Mouse (Mus musculus): ENCODE measurements around the gene Ndfip2. TPM values are rescaled to one million over a fixed set of nuclear protein-coding genes. Genes with fewer than 3 reads are reported as not detected.

Gene Ndfip2
- polyA plus RNA-seq, 1 experiment from 2014 or later, result 53.7 TPM

DNA sequence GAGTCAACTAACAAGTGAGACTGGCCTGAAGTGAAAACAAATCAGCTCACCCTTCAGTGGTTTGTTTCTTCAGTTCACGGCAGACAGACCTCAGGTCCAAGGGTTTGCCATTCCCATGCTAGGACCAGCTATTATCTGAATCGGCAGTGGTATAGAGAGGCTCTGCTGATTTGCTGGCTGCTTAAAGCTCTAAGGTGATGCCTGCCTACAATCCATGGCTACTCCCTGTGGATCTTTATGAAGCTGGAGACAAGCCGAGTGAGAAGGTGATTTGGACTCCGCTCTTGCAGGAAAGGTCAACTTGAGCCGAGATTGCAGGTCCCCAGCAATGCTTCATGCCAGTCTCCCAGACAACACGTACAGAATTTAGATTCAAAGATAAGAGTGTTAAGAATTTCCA lies 8.7 kb downstream of the Ndfip2 start:
- Histone ChIP-seq H3K36me3 (ENCODE audit: control insufficient read depth, insufficient read depth, low read length) (no peaks in the 10 kb centered on the region), H3K27ac (replicated peaks; ENCODE audit: low read depth, low read length) (no peak overlapping the region), H3K9me3 (ENCODE audit: control insufficient read depth, low read length) (no peaks in the 10 kb centered on the region), H3K9ac (ENCODE audit: low read length) (no peak overlapping the region), H3K4me2 (ENCODE audit: low read depth, severe bottlenecking) (no peak overlapping the region), H3K4me3 (ENCODE audit: low read depth, low read length) (no peak overlapping the region), H3K27me3 (ENCODE audit: control insufficient read depth, insufficient read depth, low read length) (no peaks in the 10 kb centered on the region), H3K4me1 (ENCODE audit: control insufficient read depth, insufficient read depth, low read length) (no peaks in the 10 kb centered on the region)
- WGBS, result 84% methylated on average over 6 of the region's 6 CpGs
- no peak for ATAC-seq (ENCODE audit: insufficient number of reproducible peaks, low FRiP score, low TSS enrichment, low read depth)
- DNase-seq (ENCODE audit: low spot score), result no peak

DNA sequence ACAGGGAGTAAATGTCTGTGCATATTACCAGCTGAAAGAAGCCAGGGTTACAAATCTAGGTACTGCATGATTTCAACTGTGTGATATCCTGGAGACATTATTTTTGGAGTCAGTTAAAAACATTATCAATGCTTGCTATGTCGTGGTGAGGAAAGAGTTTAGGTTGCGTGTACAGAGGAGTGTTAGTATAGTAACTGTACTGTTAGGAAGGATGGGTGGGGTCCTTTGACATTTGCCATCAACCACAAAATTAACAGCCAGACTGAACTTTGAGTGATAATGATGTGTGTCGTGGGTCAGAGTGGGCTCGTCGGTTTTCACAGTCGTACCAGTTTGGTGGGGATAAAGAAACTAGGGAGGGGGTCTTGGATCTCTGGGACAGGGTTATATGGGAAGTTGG lies 13.7 kb downstream of the Ndfip2 start:
- 84% methylated on average over 6 of the region's 6 CpGs for WGBS
- H3K9ac ChIP-seq (ENCODE audit: low read length), result no peak overlapping the region
- H3K4me3 ChIP-seq (ENCODE audit: low read depth, low read length), result no peak overlapping the region
- no peak overlapping the region for H3K4me2 ChIP-seq (ENCODE audit: low read depth, severe bottlenecking)
- no peak for DNase-seq (ENCODE audit: low spot score)
- no peak for ATAC-seq (ENCODE audit: insufficient number of reproducible peaks, low FRiP score, low TSS enrichment, low read depth)
- no peaks in the 10 kb centered on the region for H3K9me3 ChIP-seq (ENCODE audit: control insufficient read depth, low read length)
- H3K4me1 ChIP-seq (ENCODE audit: control insufficient read depth, insufficient read depth, low read length), result no peaks in the 10 kb centered on the region
- no peaks in the 10 kb centered on the region for H3K27me3 ChIP-seq (ENCODE audit: control insufficient read depth, insufficient read depth, low read length)
- H3K36me3 ChIP-seq (ENCODE audit: control insufficient read depth, insufficient read depth, low read length), result no peaks in the 10 kb centered on the region
- no peak overlapping the region for H3K27ac ChIP-seq (replicated peaks; ENCODE audit: low read depth, low read length)

DNA sequence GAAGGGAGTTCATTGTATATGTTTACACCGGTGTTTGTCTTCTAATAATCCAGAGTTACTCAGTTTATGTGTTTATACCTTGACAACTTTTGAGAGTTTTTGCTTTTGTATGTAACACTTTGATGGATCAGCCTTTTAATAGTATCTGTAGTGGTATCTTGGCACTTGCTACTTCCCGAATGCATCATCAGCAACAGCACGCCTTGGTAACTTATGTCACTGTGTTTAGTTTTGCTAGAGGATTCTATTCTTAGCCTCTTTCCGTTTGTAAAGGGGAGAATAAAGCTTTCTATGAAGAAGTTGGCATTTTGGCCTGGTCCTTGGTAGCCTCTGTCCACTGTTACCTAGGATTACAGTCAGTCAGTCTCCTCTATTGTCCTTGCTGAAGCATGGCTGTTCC lies 14.2 kb downstream of the Ndfip2 start:
- Histone ChIP-seq H3K36me3 (ENCODE audit: control insufficient read depth, insufficient read depth, low read length) (no peaks in the 10 kb centered on the region), H3K4me1 (ENCODE audit: control insufficient read depth, insufficient read depth, low read length) (no peaks in the 10 kb centered on the region), H3K27me3 (ENCODE audit: control insufficient read depth, insufficient read depth, low read length) (no peaks in the 10 kb centered on the region), H3K9me3 (ENCODE audit: control insufficient read depth, low read length) (no peaks in the 10 kb centered on the region), H3K4me3 (ENCODE audit: low read depth, low read length) (no peak overlapping the region), H3K27ac (replicated peaks; ENCODE audit: low read depth, low read length) (no peak overlapping the region), H3K4me2 (ENCODE audit: low read depth, severe bottlenecking) (no peak overlapping the region), H3K9ac (ENCODE audit: low read length) (no peak overlapping the region)
- ATAC-seq (ENCODE audit: insufficient number of reproducible peaks, low FRiP score, low TSS enrichment, low read depth) (no peak), DNase-seq (ENCODE audit: low spot score) (no peak)
- WGBS, result 91% methylated on average over 4 of the region's 4 CpGs

DNA sequence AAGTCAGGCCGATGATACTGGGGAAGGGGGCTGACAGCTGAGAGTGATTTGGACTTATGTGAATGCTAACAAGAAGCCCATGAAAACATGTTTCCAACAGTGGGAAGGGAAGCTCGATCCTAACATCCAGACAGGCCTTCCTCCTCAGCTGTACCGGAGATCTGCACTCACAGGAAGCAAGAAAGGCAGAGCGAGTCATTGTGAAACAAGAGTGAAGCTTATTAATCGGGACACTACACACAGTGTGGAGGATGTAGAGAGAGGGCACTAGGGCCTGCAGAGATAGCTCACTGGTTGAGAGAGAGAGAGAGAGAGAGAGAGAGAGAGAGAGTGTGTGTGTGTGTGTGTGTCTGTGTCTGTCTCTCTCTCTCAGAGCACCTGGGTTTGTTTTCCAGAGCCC lies 16.8 kb downstream of the Ndfip2 start:
- Histone ChIP-seq H3K9ac (ENCODE audit: low read length) (no peak overlapping the region), H3K27ac (replicated peaks; ENCODE audit: low read depth, low read length) (no peak overlapping the region), H3K4me1 (ENCODE audit: control insufficient read depth, insufficient read depth, low read length) (no peaks in the 10 kb centered on the region), H3K36me3 (ENCODE audit: control insufficient read depth, insufficient read depth, low read length) (no peaks in the 10 kb centered on the region), H3K9me3 (ENCODE audit: control insufficient read depth, low read length) (no peaks in the 10 kb centered on the region), H3K27me3 (ENCODE audit: control insufficient read depth, insufficient read depth, low read length) (no peaks in the 10 kb centered on the region), H3K4me2 (ENCODE audit: low read depth, severe bottlenecking) (no peak overlapping the region), H3K4me3 (ENCODE audit: low read depth, low read length) (no peak overlapping the region)
- 79% methylated on average over 5 of the region's 5 CpGs for WGBS
- DNase-seq (ENCODE audit: low spot score) (no peak), ATAC-seq (ENCODE audit: insufficient number of reproducible peaks, low FRiP score, low TSS enrichment, low read depth) (no peak)

DNA sequence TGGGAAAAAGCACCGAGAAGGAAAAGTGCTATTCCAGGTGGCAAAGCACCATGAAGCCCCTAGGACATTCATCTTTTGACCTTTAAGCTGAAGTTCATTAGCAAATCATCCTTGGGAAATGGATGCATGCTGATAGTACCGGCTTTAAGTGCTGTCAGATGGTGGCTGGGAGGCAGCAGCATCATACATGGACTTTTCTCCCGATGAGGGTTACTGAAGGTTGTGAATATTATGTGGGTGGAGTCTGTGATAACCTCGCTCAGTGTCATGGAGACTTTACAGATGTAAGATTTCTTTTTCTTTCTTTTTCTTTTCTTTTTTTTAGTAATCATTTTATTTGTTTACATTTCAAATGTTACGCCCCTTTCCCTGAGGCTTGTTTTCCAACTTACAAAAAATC lies 18.9 kb downstream of the Ndfip2 start:
- H3K4me2 ChIP-seq (ENCODE audit: low read depth, severe bottlenecking), result no peak overlapping the region
- no peak overlapping the region for H3K27ac ChIP-seq (replicated peaks; ENCODE audit: low read depth, low read length)
- WGBS, result 81% methylated on average over 5 of the region's 5 CpGs
- DNase-seq (ENCODE audit: low spot score) (no peak), ATAC-seq (ENCODE audit: insufficient number of reproducible peaks, low FRiP score, low TSS enrichment, low read depth) (no peak)
- no peaks in the 10 kb centered on the region for H3K4me1 ChIP-seq (ENCODE audit: control insufficient read depth, insufficient read depth, low read length)
- H3K4me3 ChIP-seq (ENCODE audit: low read depth, low read length), result no peak overlapping the region
- H3K9ac ChIP-seq (ENCODE audit: low read length), result no peak overlapping the region
- no peaks in the 10 kb centered on the region for H3K27me3 ChIP-seq (ENCODE audit: control insufficient read depth, insufficient read depth, low read length)
- H3K36me3 ChIP-seq (ENCODE audit: control insufficient read depth, insufficient read depth, low read length), result no peaks in the 10 kb centered on the region
- no peaks in the 10 kb centered on the region for H3K9me3 ChIP-seq (ENCODE audit: control insufficient read depth, low read length)

DNA sequence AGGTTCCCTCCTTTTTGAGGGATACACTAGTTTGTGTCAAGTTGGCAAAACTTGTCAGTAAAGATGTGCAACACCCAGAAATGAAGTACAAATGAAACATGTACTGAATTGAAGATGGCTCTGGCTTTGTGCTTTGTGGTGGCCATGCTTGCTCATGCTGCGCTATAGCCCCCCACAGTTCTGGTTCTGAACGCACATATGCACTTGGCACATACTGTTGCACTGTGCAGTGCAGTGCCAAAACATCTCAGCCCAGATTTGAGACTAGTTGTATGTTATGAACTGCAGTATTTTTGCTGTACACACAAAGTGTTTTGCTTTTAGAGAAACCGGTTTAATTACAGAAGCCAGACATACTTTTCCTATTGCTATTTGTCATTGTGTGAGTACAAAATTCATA lies 25.7 kb downstream of the Ndfip2 start:
- no peak for ATAC-seq (ENCODE audit: insufficient number of reproducible peaks, low FRiP score, low TSS enrichment, low read depth)
- Histone ChIP-seq H3K27ac (replicated peaks; ENCODE audit: low read depth, low read length) (no peak overlapping the region), H3K36me3 (ENCODE audit: control insufficient read depth, insufficient read depth, low read length) (no peaks in the 10 kb centered on the region), H3K27me3 (ENCODE audit: control insufficient read depth, insufficient read depth, low read length) (no peaks in the 10 kb centered on the region), H3K4me1 (ENCODE audit: control insufficient read depth, insufficient read depth, low read length) (no peaks in the 10 kb centered on the region), H3K4me2 (ENCODE audit: low read depth, severe bottlenecking) (no peak overlapping the region), H3K9ac (ENCODE audit: low read length) (no peak overlapping the region), H3K4me3 (ENCODE audit: low read depth, low read length) (no peak overlapping the region), H3K9me3 (ENCODE audit: control insufficient read depth, low read length) (no peaks in the 10 kb centered on the region)
- 95% methylated on average over 3 of the region's 3 CpGs for WGBS
- DNase-seq (ENCODE audit: low spot score), result no peak

DNA sequence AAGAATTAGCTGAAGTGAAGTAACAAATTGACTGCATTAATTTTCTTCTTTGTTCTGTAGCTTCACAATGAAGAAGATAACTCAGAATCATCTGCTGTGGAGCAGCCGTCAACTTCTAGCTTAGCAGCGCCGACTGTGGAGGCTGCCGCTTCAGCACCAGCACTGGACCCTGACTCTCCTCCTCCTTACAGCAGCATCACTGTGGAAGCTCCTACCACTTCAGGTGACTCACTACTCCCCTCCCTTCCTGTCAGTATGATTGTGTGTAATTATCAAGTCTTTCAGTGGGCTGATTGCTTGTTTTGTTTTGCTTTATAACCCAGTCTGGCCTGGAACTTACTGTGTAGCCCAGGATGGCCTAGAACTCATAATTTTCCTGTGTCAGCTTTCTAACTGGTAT lies 29.2 kb downstream of the Ndfip2 start:
- no peaks in the 10 kb centered on the region for H3K36me3 ChIP-seq (ENCODE audit: control insufficient read depth, insufficient read depth, low read length)
- H3K9ac ChIP-seq (ENCODE audit: low read length), result no peak overlapping the region
- 91% methylated on average over 4 of the region's 4 CpGs for WGBS
- H3K4me2 ChIP-seq (ENCODE audit: low read depth, severe bottlenecking), result no peak overlapping the region
- ATAC-seq (ENCODE audit: insufficient number of reproducible peaks, low FRiP score, low TSS enrichment, low read depth), result no peak
- H3K4me1 ChIP-seq (ENCODE audit: control insufficient read depth, insufficient read depth, low read length), result no peaks in the 10 kb centered on the region
- H3K27me3 ChIP-seq (ENCODE audit: control insufficient read depth, insufficient read depth, low read length), result no peaks in the 10 kb centered on the region
- DNase-seq (ENCODE audit: low spot score), result no peak
- no peak overlapping the region for H3K27ac ChIP-seq (replicated peaks; ENCODE audit: low read depth, low read length)
- no peaks in the 10 kb centered on the region for H3K9me3 ChIP-seq (ENCODE audit: control insufficient read depth, low read length)
- H3K4me3 ChIP-seq (ENCODE audit: low read depth, low read length), result no peak overlapping the region

DNA sequence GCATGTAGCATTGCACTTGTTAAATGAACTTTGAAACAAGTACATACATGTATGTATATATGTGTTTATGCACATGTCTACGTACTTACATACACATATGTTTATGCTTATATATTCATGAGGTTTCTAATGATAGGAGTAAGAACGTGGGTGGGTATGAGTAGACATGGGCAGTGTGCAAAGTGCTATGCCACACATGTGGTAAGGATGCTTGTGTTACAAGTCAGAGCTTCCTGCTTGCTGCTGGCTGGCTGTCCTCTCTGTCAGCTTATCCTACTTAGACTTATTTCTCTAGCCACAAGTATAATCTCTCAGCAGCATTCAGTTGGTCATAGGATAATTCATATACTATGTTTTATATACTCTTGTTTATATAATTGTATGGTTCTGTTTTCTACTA lies 29.6 kb downstream of the Ndfip2 start:
- Histone ChIP-seq H3K9me3 (ENCODE audit: control insufficient read depth, low read length) (no peaks in the 10 kb centered on the region), H3K9ac (ENCODE audit: low read length) (no peak overlapping the region), H3K36me3 (ENCODE audit: control insufficient read depth, insufficient read depth, low read length) (no peaks in the 10 kb centered on the region), H3K27ac (replicated peaks; ENCODE audit: low read depth, low read length) (no peak overlapping the region), H3K4me1 (ENCODE audit: control insufficient read depth, insufficient read depth, low read length) (no peaks in the 10 kb centered on the region), H3K4me3 (ENCODE audit: low read depth, low read length) (no peak overlapping the region), H3K27me3 (ENCODE audit: control insufficient read depth, insufficient read depth, low read length) (no peaks in the 10 kb centered on the region), H3K4me2 (ENCODE audit: low read depth, severe bottlenecking) (no peak overlapping the region)
- ATAC-seq (ENCODE audit: insufficient number of reproducible peaks, low FRiP score, low TSS enrichment, low read depth) (no peak), DNase-seq (ENCODE audit: low spot score) (no peak)
- WGBS, result 85% methylated on average over 2 of the region's 2 CpGs

DNA sequence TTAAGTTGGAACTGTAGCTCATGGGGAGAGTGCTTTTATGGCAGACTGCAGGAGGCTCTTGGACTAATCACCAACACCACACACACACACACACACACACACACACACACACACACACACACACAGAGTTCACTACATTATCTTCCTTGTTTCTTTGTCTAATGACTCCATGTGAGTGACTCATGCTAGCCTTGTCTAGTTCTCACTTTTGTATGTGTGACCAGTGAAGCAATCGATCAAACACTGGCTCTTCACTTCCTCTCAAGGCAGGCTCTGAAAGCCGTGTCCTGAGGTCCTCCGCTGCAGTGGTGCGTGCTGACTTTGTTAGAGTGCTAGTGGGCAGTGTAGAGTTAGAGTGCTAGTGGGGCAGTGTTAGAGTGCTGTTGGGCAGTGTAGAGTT lies 30.2 kb downstream of the Ndfip2 start:
- Histone ChIP-seq H3K4me2 (ENCODE audit: low read depth, severe bottlenecking) (no peak overlapping the region), H3K36me3 (ENCODE audit: control insufficient read depth, insufficient read depth, low read length) (no peaks in the 10 kb centered on the region), H3K27ac (replicated peaks; ENCODE audit: low read depth, low read length) (no peak overlapping the region), H3K9ac (ENCODE audit: low read length) (no peak overlapping the region), H3K4me1 (ENCODE audit: control insufficient read depth, insufficient read depth, low read length) (no peaks in the 10 kb centered on the region), H3K27me3 (ENCODE audit: control insufficient read depth, insufficient read depth, low read length) (no peaks in the 10 kb centered on the region), H3K9me3 (ENCODE audit: control insufficient read depth, low read length) (no peaks in the 10 kb centered on the region), H3K4me3 (ENCODE audit: low read depth, low read length) (no peak overlapping the region)
- ATAC-seq (ENCODE audit: insufficient number of reproducible peaks, low FRiP score, low TSS enrichment, low read depth) (no peak), DNase-seq (ENCODE audit: low spot score) (no peak)
- 96% methylated on average over 4 of the region's 4 CpGs for WGBS
